Mouse (Mus musculus) kidney, adult 2 months (tissue): ENCODE data around the gene Ano2.

Experiments used
- CTCF ChIP-seq: fragments of 200-500 bp; conservative IDR thresholded peaks from 2 replicates; pipeline ENCODE4 v1.5.1; 2011; ENCODE audit warnings: low read depth, mild to moderate bottlenecking, control low read depth, low read length, moderate library complexity, mixed read lengths; ENCODE audit not compliant: insufficient read depth, insufficient read length
- POLR2A ChIP-seq: fragments of 200-500 bp; IDR thresholded peaks from one replicate; pipeline ENCODE4 v1.6.1; 2011; ENCODE audit warnings: low read depth, low read length, control low read depth

GRCm38 (mm10) chr6:125737511-125738285, 47.5 kb downstream of the Ano2 start:
- TF ChIP-seq CTCF (no peak), POLR2A (no peak)
